Mouse (Mus musculus) bone marrow, adult 2 months (tissue): ENCODE data around the gene BC052040.

Experiments used
- CTCF ChIP-seq: fragments of 200-500 bp; IDR thresholded peaks from 2 replicates; pipeline ENCODE4 v1.5.1; 2011; ENCODE audit warnings: low read length, control low read depth; ENCODE audit not compliant: control insufficient read depth, insufficient read depth
- POLR2A ChIP-seq: fragments of 200-500 bp; IDR thresholded peaks from 2 replicates; pipeline ENCODE4 v1.6.1; 2011; ENCODE audit warnings: low read depth, mild to moderate bottlenecking, control low read depth, low read length, borderline replicate concordance; ENCODE audit not compliant: control insufficient read depth

DNA sequence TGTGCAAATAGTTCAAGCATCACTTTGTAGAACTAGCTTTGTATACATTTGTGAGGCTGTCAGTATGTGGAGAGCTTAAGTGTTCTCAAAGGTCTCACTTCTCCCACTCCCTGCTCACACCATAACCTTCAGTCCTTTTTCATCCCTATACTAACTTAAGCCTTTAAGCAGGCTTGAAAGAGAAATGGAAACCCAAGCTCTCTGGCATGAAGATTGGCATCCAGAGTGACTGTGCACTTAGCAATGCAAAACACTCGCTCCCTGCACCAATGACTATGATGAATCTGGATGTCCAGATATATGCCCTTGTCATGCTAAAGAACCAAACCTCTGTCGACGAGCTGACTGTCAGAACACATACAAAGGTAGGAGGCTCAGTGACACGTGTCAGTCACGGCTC, 6.7 kb upstream of the BC052040 start:
- TF ChIP-seq POLR2A (no peak), CTCF (no peak)
